Mouse (Mus musculus) spleen, adult 2 months (tissue): Measurements from ENCODE around the gene Rab14. TPM values are rescaled to one million over a fixed set of nuclear protein-coding genes. Genes with fewer than 3 reads are reported as not detected.

Experiments used
- DNase-seq, 2 experiments: peaks; one replicate each; pipeline versions ENCODE4 v3.0.0 to v3.0.0-alpha.2; 2012 to 2021; ENCODE audit warnings: low spot score in 2 of 2, low read depth in 1 of 2
- H3K27ac ChIP-seq: fragments of 200-500 bp; 2 replicates; pipeline ENCODE4 v1.5.1; 2012; ENCODE audit warnings: low read length, inconsistent platforms; ENCODE audit not compliant: insufficient read depth
- H3K27me3 ChIP-seq: fragments of 200-500 bp; 2 replicates; pipeline ENCODE4 v1.6.1; 2012; ENCODE audit warnings: mild to moderate bottlenecking, moderate library complexity, low read length, inconsistent platforms; ENCODE audit not compliant: control insufficient read depth, insufficient read depth
- H3K36me3 ChIP-seq: fragments of 200-500 bp; 2 replicates; pipeline ENCODE4 v1.6.1; 2012; ENCODE audit warnings: mild to moderate bottlenecking, low read length, inconsistent platforms; ENCODE audit not compliant: control insufficient read depth, insufficient read depth
- H3K4me1 ChIP-seq: fragments of 200-500 bp; 2 replicates; pipeline ENCODE4 v1.6.1; 2011; ENCODE audit warnings: inconsistent platforms; ENCODE audit not compliant: control insufficient read depth, insufficient read depth, insufficient read length
- H3K4me3 ChIP-seq: fragments of 200-500 bp; 2 replicates; pipeline ENCODE4 v1.5.1; 2011; ENCODE audit warnings: mild to moderate bottlenecking, inconsistent platforms; ENCODE audit not compliant: insufficient read depth, insufficient read length; ENCODE audit errors: extremely low read depth
- CTCF ChIP-seq: fragments of 200-500 bp; IDR thresholded peaks from 2 replicates; pipeline ENCODE4 v1.5.1; 2011; ENCODE audit warnings: mild to moderate bottlenecking, inconsistent platforms; ENCODE audit not compliant: insufficient read depth, insufficient read length, insufficient replicate concordance; ENCODE audit errors: extremely low read depth
- POLR2A ChIP-seq: fragments of 200-500 bp; IDR thresholded peaks from 2 replicates; pipeline ENCODE4 v1.6.1; 2011; ENCODE audit warnings: low read depth, low read length, inconsistent platforms
- WGBS: fragments of 180-500 bp; shearing (Covaris S2); methylation state at CpG from one replicate; pipeline ENCODE4 v1.1.7; 2018; 5-methylcytosine and 5-hydroxymethylcytosine counted together
- polyA plus RNA-seq: library from polyadenylated mRNA; depleted of rRNA; stranded (reverse); fragments of >200 nt; gene quantifications from 2 replicates; pipeline ENCODE4 v1.2.3, GENCODE M21; 2012

Gene Rab14
- polyA plus RNA-seq, 1 experiment, result 244 TPM

DNA sequence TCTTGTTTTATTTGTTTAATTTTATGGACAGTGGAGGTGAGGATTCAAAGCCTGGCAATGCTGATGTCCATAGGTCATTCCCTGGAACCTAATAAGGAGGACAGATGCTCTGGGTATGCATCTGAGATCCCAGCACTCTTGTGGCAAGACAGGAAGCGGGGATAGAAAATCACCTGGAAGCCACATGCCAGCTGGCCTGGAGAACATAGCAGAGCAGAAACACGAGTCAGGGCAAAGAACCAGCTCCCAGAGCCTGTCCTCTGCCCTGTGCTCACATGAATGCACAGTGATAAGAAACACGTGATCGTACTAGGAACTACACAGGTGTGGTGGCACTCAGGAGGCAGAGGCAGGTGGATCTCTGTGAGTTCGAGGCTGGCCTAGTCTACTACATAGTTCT is 34.1 kb downstream of the Rab14 start:
- Histone ChIP-seq H3K27ac (no peak overlapping the region), H3K4me1 (no peaks in the 10 kb centered on the region; the same call in 1 of the 2 replicates), H3K36me3 (peaks cover 61% of the 10 kb centered on the region), H3K4me3 (no peak overlapping the region), H3K27me3 (no peaks in the 10 kb centered on the region)
- no peak for DNase-seq
- TF ChIP-seq POLR2A (no peak), CTCF (no peak)
- 93% methylated on average over 5 of the region's 5 CpGs for WGBS

DNA sequence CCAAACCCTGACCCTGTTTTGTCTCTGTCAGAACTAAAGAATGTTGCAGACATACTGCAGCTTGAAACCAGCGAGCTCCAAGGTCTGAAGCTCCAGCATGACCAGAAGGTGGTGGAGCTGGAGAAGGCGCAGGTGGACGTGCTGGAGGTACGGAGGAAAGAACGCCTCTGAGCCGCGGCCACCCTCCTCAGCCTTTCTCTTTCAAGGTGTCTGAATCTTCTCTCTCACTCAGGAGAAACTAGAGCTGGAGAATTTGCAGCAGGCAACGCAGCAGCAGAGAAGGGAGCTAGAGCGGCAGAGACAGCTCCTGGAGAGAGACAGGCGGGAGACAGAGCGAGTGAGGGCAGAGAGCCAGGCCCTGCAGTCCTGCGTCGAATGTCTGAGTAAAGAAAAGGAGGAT is 35.5 kb downstream of the Rab14 start:
- WGBS, result 96% methylated on average over 13 of the region's 13 CpGs
- H3K36me3 ChIP-seq, result peaks cover 52% of the 10 kb centered on the region
- DNase-seq, result no peak

GRCm38 (mm10) chr2:35163396-35163795 is 37.5 kb downstream of the Rab14 start:
- WGBS, result 90% methylated on average over 5 of the region's 5 CpGs
- TF ChIP-seq CTCF (no peak), POLR2A (no peak)
- H3K27ac ChIP-seq, result no peak overlapping the region; the same call in 1 of the 2 replicates
- DNase-seq, result no peak
- no peak overlapping the region for H3K4me3 ChIP-seq
- no peaks in the 10 kb centered on the region; the same call in 1 of the 2 replicates for H3K4me1 ChIP-seq
- H3K27me3 ChIP-seq, result no peaks in the 10 kb centered on the region
- peaks cover 50% of the 10 kb centered on the region for H3K36me3 ChIP-seq

More for the DNA sequence above, 35.5 kb downstream of the Rab14 start:
- Histone ChIP-seq H3K4me1 (no peaks in the 10 kb centered on the region; the same call in 1 of the 2 replicates), H3K4me3 (no peak overlapping the region), H3K27ac (no peak overlapping the region), H3K27me3 (no peaks in the 10 kb centered on the region)
- TF ChIP-seq POLR2A, result no peak
- TF ChIP-seq CTCF, result no peak

DNA sequence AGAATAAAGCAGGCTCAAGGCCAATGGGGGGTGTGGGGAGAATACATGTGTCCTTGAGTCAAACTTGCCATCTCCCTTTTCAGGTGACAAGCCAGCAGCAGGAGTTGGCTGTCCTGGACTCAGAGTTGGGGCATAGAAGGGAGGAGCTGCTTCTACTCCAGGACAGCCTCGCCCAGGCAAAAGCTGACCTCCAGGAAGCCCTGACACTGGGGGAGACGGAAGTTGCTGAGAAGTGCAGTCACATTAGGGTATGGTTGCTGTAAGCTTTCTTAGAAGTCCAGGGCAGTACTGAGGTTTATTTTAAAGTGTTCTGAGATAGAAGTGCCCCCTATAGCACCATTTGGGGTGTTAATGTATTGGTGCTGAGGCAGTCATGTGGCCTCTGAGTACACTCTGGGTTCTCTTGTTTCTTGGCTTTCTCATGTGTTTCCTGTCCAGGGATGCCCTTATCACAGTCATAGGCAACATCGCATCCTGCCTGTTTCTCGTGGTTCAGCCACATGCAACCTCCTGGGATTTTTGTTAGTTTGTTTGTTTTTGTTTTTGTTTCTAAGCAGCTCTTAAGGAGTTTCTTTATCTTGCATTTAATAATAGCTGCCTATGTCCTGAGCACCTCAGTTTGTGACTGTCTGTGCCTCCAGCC is 39.0 kb downstream of the Rab14 start:
- peaks cover 51% of the 10 kb centered on the region for H3K36me3 ChIP-seq
- H3K4me1 ChIP-seq, result no peaks in the 10 kb centered on the region; the same call in 1 of the 2 replicates
- no peaks in the 10 kb centered on the region for H3K27me3 ChIP-seq
- H3K27ac ChIP-seq, result 0 out of 2 replicates have a peak overlapping the region, but pooled peaks have one; percentile 1
- no peak for DNase-seq
- H3K4me3 ChIP-seq, result no peak overlapping the region
- no peak for TF ChIP-seq CTCF
- TF ChIP-seq POLR2A, result no peak
- WGBS, result 72% methylated on average over 4 of the region's 4 CpGs

GRCm38 (mm10) chr2:35160206-35160605 is 40.7 kb downstream of the Rab14 start:
- DNase-seq, result no peak
- Histone ChIP-seq H3K36me3 (peaks cover 53% of the 10 kb centered on the region), H3K27ac (no peak overlapping the region), H3K4me3 (no peak overlapping the region), H3K27me3 (no peaks in the 10 kb centered on the region), H3K4me1 (no peaks in the 10 kb centered on the region; the same call in 1 of the 2 replicates)
- TF ChIP-seq CTCF (no peak), POLR2A (no peak)
- WGBS, result 78% methylated on average over 5 of the region's 5 CpGs

- WGBS, result 95% methylated on average over 3 of the region's 3 CpGs
- Histone ChIP-seq H3K4me1 (no peaks in the 10 kb centered on the region), H3K27ac (no peak overlapping the region), H3K4me3 (no peak overlapping the region), H3K27me3 (no peaks in the 10 kb centered on the region), H3K36me3 (peaks cover 58% of the 10 kb centered on the region)
- no peak for DNase-seq
- TF ChIP-seq POLR2A (no peak), CTCF (no peak)
Observed at GRCm38 (mm10) chr2:35158358-35158757, 42.6 kb downstream of the Rab14 start.

- H3K4me1 ChIP-seq, result no peaks in the 10 kb centered on the region
- no peak overlapping the region for H3K27ac ChIP-seq
- peaks cover 58% of the 10 kb centered on the region for H3K36me3 ChIP-seq
- no peaks in the 10 kb centered on the region for H3K27me3 ChIP-seq
- no peak overlapping the region for H3K4me3 ChIP-seq
- WGBS, result 95% methylated on average over 7 of the region's 7 CpGs
- TF ChIP-seq CTCF, result no peak
- no peak for TF ChIP-seq POLR2A
- DNase-seq, result no peak
Observed at GRCm38 (mm10) chr2:35157836-35158235, 43.1 kb downstream of the Rab14 start.
